Mouse (Mus musculus): Measurements from ENCODE around the gene Plxnc1.

DNA sequence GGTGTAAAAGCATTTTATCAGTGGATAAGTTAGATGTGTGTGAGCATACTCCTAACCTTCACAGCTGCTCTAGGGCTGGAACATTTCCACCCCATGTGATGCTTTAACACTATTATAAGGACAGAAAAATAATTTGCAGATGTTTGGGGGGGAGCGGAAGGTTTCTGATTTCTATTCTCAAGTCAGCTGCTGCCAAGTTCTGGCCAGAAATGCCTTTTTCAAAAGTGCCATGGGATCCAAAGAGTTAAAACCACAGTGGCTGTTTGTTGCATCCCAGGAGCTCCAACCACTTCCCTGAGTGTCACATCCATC, 139.8 kb downstream of the Plxnc1 start:
- no peak for TF ChIP-seq CTCF (IDR thresholded peaks at IDR 0.05; ENCODE audit: low read depth, low read length)
- no peak for TF ChIP-seq POLR2A (IDR thresholded peaks at IDR 0.05; ENCODE audit: borderline replicate concordance, low read depth, low read length)

All from bone marrow macrophage, adult 2 months (primary cell).